Mouse (Mus musculus) kidney, postnatal 14 days (tissue): ENCODE data around the gene Maip1.

ENCODE experiments used
- DNase-seq: peaks from one replicate; pipeline ENCODE4 v3.0.0; 2022; ENCODE audit warnings: mixed read lengths

Maip1 gene

DNA sequence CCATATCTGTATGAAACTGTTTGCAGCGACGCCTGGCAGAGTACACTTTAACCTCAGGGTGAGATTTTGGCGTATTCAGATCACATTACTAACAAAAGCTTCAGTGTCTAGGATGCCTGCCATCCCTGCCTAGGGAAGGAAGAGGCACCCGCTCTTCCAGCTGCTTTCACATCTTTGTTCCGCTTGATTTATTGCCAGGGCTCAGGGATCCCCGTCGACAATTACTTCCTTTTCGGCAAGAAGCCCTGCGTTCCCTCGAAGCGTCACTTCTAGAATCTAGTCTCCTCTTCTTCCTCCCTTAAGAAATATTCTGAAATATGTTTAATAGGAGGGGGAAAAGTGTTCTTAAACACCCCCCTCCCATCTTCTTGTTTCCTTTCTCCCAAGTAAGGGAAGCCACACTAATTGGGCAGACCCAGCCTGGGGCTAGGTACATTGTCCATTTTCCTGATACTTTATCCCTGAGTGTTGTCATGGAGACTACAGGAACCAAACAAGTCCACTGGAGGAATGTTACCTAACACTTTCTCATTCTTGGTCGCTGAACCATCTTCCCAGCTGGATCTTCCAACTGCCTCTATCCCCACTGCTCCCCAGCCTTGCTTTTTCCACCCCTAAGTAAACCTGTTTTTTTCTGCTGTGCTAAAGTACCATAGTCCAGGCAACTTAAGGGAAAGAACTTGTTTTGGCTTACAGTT is 23.8 kb downstream of the Maip1 start:
- DNase-seq: peak; percentile 52

- no peak for DNase-seq
Observed at GRCm38 (mm10) chr1:57433141-57433540, 27.0 kb downstream of the Maip1 start.

GRCm38 (mm10) chr1:57436408-57436807 is 30.3 kb downstream of the Maip1 start:
- DNase-seq: peak; percentile 79

GRCm38 (mm10) chr1:57436954-57437353 is 30.8 kb downstream of the Maip1 start:
- DNase-seq: peak; percentile 36

DNA sequence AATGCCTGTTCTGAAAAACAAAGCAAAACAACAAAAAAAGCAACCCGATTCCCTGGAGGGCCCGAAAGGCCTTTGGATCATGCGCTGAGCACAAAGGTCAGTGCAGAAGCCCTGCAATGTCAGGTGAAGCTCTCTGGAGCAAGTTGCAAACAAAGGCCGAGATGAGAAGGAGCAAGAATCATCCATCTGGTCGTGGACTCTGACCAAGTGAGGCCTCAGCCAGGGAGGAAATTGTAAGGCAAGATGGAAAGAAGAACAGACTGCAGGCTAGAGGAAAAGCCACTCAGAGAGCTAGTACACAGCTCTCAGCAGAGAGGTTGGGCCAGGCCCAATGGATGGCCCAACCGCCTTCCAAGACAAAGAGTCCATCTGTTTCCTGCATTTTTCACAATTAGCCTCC is 32.9 kb downstream of the Maip1 start:
- peak; percentile 17 for DNase-seq

GRCm38 (mm10) chr1:57440771-57441170 is 34.6 kb downstream of the Maip1 start:
- no peak for DNase-seq

DNA sequence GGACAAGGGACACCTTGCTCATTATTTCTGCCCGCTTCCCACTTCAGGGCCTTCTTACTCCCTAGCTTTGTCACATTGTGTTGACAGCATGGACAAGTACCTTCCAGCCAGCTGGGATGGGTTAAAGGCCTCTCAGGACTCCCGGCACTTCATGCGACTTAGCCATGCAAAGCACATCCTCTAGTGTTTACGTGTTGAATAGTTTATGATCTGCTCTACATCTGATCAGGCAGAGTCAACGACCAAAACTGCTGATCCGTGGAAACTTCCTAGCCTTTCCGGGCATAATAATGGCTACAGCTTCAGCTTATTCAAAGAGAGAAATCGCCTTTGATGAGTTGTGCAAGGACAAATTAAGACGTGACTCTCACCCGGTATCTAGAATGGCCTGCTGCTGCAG is 39.6 kb downstream of the Maip1 start:
- DNase-seq: no peak

- no peak for DNase-seq
Observed at GRCm38 (mm10) chr1:57450241-57450640, 44.1 kb downstream of the Maip1 start.

GRCm38 (mm10) chr1:57460305-57460940 is 54.3 kb downstream of the Maip1 start:
- no peak for DNase-seq
